10 mouse cellular contexts compared by ENCODE assay signal in genomic region chr5:110376802-110377433, GRCm38 (mm10). TPM values are rescaled to one million over a fixed set of nuclear protein-coding genes. Genes with fewer than 3 reads are reported as not detected.
A peak's percentile ranks its signal among the peaks of the same experiment; 100 is the strongest.
DNase-seq lines count a peak whose midpoint lies in the region; ATAC-seq and TF ChIP-seq lines count a peak whose summit lies in the region.
"Had no signal": no experiment of that assay in that cellular context is flagged by ENCODE, and none has a peak within 500 bp of the region (broad histone marks: within the 10 kb centered on the region; RNA-seq: fewer than 3 reads in every experiment).

No protein-coding gene starts in this region.

- H3K4me2 ChIP-seq in embryonic facial prominence, embryonic 11.5 days (ENCODE audit: low read depth, low read length): no peak overlapping the region
- no peak overlapping the region for H3K4me2 ChIP-seq in heart, postnatal 0 days (ENCODE audit: low read depth, low read length)
- H3K4me2 ChIP-seq in liver, embryonic 15.5 days: no peak overlapping the region
- no peak overlapping the region for H3K4me2 ChIP-seq in neural tube, embryonic 14.5 days (ENCODE audit: low read depth, low read length)
- H3K4me2 ChIP-seq: embryonic facial prominence, embryonic 15.5 days; stomach, embryonic 15.5 days had no signal

- TF ChIP-seq CTCF in heart, postnatal 0 days (IDR thresholded peaks at IDR 0.05; ENCODE audit: low read depth): peak; percentile 83
- TF ChIP-seq CTCF in thymus, adult 2 months (IDR thresholded peaks at IDR 0.05; ENCODE audit: borderline replicate concordance, control insufficient read depth, extremely low read depth, insufficient read depth, low read length, poor library complexity): peak; percentile 86

- no peak overlapping the region for H3K4me3 ChIP-seq in embryonic facial prominence, embryonic 11.5 days (ENCODE audit: low read depth, low read length)
- no peak overlapping the region for H3K4me3 ChIP-seq in heart, postnatal 0 days (ENCODE audit: low read depth, low read length)
- no peak overlapping the region for H3K4me3 ChIP-seq in liver, embryonic 15.5 days (replicated peaks)
- no peak overlapping the region for H3K4me3 ChIP-seq in neural tube, embryonic 14.5 days (ENCODE audit: low read depth, low read length)
- H3K4me3 ChIP-seq in thymus, adult 2 months (ENCODE audit: control insufficient read depth, insufficient read depth, low read length): no peak overlapping the region
- H3K4me3 ChIP-seq: embryonic facial prominence, embryonic 15.5 days; stomach, embryonic 15.5 days had no signal

- peak; percentile 71 for DNase-seq in CD4-positive, CD25-positive, alpha-beta regulatory T cell, adult 2 months (ENCODE audit: low read depth, low spot score)
- DNase-seq in adrenal gland, postnatal 14 days: peak; percentile 85
- DNase-seq in embryonic facial prominence, embryonic 11.5 days (ENCODE audit: low spot score): peak; percentile 79
- DNase-seq in heart, postnatal 0 days (ENCODE audit: low spot score): peak; percentile 35
- peak; percentile 83 to 84 for DNase-seq in kidney, postnatal 4 days
- DNase-seq in thymus, adult 2 months: peak; percentile 77

- no peaks in the 10 kb centered on the region; the same call in 1 of the 2 replicates for H3K4me1 ChIP-seq in embryonic facial prominence, embryonic 11.5 days (ENCODE audit: control insufficient read depth, insufficient read depth, low read length)
- H3K4me1 ChIP-seq in heart, postnatal 0 days (ENCODE audit: control insufficient read depth, insufficient read depth): no peaks in the 10 kb centered on the region
- no peaks in the 10 kb centered on the region for H3K4me1 ChIP-seq in liver, embryonic 15.5 days (replicated peaks)
- H3K4me1 ChIP-seq in neural tube, embryonic 14.5 days (ENCODE audit: control insufficient read depth, insufficient read depth, low read length): no peaks in the 10 kb centered on the region
- H3K4me1 ChIP-seq in thymus, adult 2 months (replicated peaks; ENCODE audit: control insufficient read depth, insufficient read depth, low read length): no peaks in the 10 kb centered on the region
- H3K4me1 ChIP-seq: embryonic facial prominence, embryonic 15.5 days; stomach, embryonic 15.5 days had no signal

- H3K9ac ChIP-seq in embryonic facial prominence, embryonic 11.5 days (replicated peaks; ENCODE audit: low read length): no peak overlapping the region
- H3K9ac ChIP-seq in heart, postnatal 0 days (replicated peaks; ENCODE audit: low read depth, low read length): no peak overlapping the region
- H3K9ac ChIP-seq in liver, embryonic 15.5 days: no peak overlapping the region
- H3K9ac ChIP-seq in neural tube, embryonic 14.5 days (replicated peaks; ENCODE audit: low read depth, low read length): no peak overlapping the region
- H3K9ac ChIP-seq: embryonic facial prominence, embryonic 15.5 days; stomach, embryonic 15.5 days had no signal

- no peak overlapping the region for H3K27ac ChIP-seq in embryonic facial prominence, embryonic 11.5 days (replicated peaks; ENCODE audit: low read depth, low read length)
- H3K27ac ChIP-seq in heart, postnatal 0 days (ENCODE audit: low read depth): no peak overlapping the region
- H3K27ac ChIP-seq in liver, embryonic 15.5 days (replicated peaks): no peak overlapping the region
- no peak overlapping the region for H3K27ac ChIP-seq in neural tube, embryonic 14.5 days (ENCODE audit: low read depth, low read length)
- H3K27ac ChIP-seq in thymus, adult 2 months (ENCODE audit: control insufficient read depth, insufficient read depth, low read length): no peak overlapping the region
- H3K27ac ChIP-seq: embryonic facial prominence, embryonic 15.5 days; stomach, embryonic 15.5 days had no signal

- H3K9me3 ChIP-seq in embryonic facial prominence, embryonic 11.5 days (replicated peaks; ENCODE audit: control insufficient read depth, low read length): no peaks in the 10 kb centered on the region
- no peaks in the 10 kb centered on the region for H3K9me3 ChIP-seq in heart, postnatal 0 days (replicated peaks; ENCODE audit: control insufficient read depth, low read length)
- H3K9me3 ChIP-seq in liver, embryonic 15.5 days (replicated peaks): no peaks in the 10 kb centered on the region
- no peaks in the 10 kb centered on the region for H3K9me3 ChIP-seq in neural tube, embryonic 14.5 days (ENCODE audit: control insufficient read depth, low read length)
- H3K9me3 ChIP-seq: embryonic facial prominence, embryonic 15.5 days; stomach, embryonic 15.5 days had no signal

- H3K27me3 ChIP-seq in embryonic facial prominence, embryonic 11.5 days (ENCODE audit: control insufficient read depth, insufficient read depth, low read length): no peaks in the 10 kb centered on the region
- H3K27me3 ChIP-seq in heart, postnatal 0 days (ENCODE audit: control insufficient read depth, insufficient read depth, low read length): no peaks in the 10 kb centered on the region
- no peaks in the 10 kb centered on the region for H3K27me3 ChIP-seq in liver, embryonic 15.5 days
- H3K27me3 ChIP-seq in neural tube, embryonic 14.5 days (ENCODE audit: control insufficient read depth, insufficient read depth, low read length): no peaks in the 10 kb centered on the region
- no peaks in the 10 kb centered on the region for H3K27me3 ChIP-seq in thymus, adult 2 months (ENCODE audit: control insufficient read depth, insufficient read depth, low read length)
- H3K27me3 ChIP-seq: embryonic facial prominence, embryonic 15.5 days; stomach, embryonic 15.5 days had no signal

- WGBS in embryonic facial prominence, embryonic 11.5 days: 66% methylated on average over 8 of the region's 8 CpGs
- 63% methylated on average over 8 of the region's 8 CpGs for WGBS in heart, postnatal 0 days
- WGBS in liver, embryonic 15.5 days (ENCODE audit: insufficient replicate concordance): 53% methylated on average over 8 of the region's 8 CpGs
- WGBS in neural tube, embryonic 14.5 days: 57% methylated on average over 8 of the region's 8 CpGs
- WGBS in thymus, adult 2 months: 70% methylated on average over 8 of the region's 8 CpGs

- ATAC-seq in embryonic facial prominence, embryonic 11.5 days (replicated peaks; ENCODE audit: insufficient number of reproducible peaks, low FRiP score, low TSS enrichment, low read depth): 0 out of 2 replicates have a peak, but pooled peaks have one; percentile 5
- ATAC-seq in heart, postnatal 0 days (ENCODE audit: insufficient read depth, low read depth): peak; percentile 21; the same call in 1 of the 2 replicates
- ATAC-seq in liver, embryonic 15.5 days (ENCODE audit: insufficient read depth): peak; percentile 21; the same call in 1 of the 2 replicates
- peak; percentile 62; the same call in 1 of the 2 replicates for ATAC-seq in neural tube, embryonic 14.5 days (ENCODE audit: low read depth)

- TF ChIP-seq EP300 in heart, postnatal 0 days (IDR thresholded peaks at IDR 0.05; ENCODE audit: low read depth): no peak

- TF ChIP-seq POLR2A in thymus, adult 2 months (IDR thresholded peaks at IDR 0.05; ENCODE audit: control insufficient read depth, extremely low read depth, insufficient read depth, low read length, poor library complexity): no peak

- peaks cover 11% of the 10 kb centered on the region for H3K36me3 ChIP-seq in embryonic facial prominence, embryonic 11.5 days (replicated peaks; ENCODE audit: control insufficient read depth, insufficient read depth, low read depth, low read length)
- H3K36me3 ChIP-seq in heart, postnatal 0 days (replicated peaks; ENCODE audit: control insufficient read depth, insufficient read depth, low read length): peaks cover 56% of the 10 kb centered on the region
- H3K36me3 ChIP-seq in liver, embryonic 15.5 days (replicated peaks): no peaks in the 10 kb centered on the region; the same call in 1 of the 2 replicates
- H3K36me3 ChIP-seq in neural tube, embryonic 14.5 days (ENCODE audit: control insufficient read depth, insufficient read depth, low read length): peaks cover 34% of the 10 kb centered on the region
- no peaks in the 10 kb centered on the region for H3K36me3 ChIP-seq in thymus, adult 2 months (ENCODE audit: control insufficient read depth, insufficient read depth, low read length)

RNA-seq across cellular contexts. Expression of gene Lrcol1, which starts 32.4 kb away (rescaled TPM):
- total RNA-seq in adrenal gland, postnatal 14 days (2021): not detected in 2 replicates
- not detected in 2 replicates for polyA plus RNA-seq in embryonic facial prominence, embryonic 11.5 days (2014; fragmentation: Nextera tagmentation; extraction: Ambion mirVana)
- not detected in 2 replicates for total RNA-seq in heart, postnatal 0 days (2014; rRNA removed; ENCODE audit: low replicate concordance)
- not detected in 2 replicates for polyA plus RNA-seq in heart, postnatal 0 days (2015; fragmentation: Nextera tagmentation; extraction: Ambion mirVana)
- polyA plus RNA-seq in liver, embryonic 15.5 days (2015; fragmentation: Nextera tagmentation; extraction: Ambion mirVana): not detected in 2 replicates
- polyA plus RNA-seq in neural tube, embryonic 14.5 days (2014; fragmentation: Nextera tagmentation; extraction: Ambion mirVana): not detected in 2 replicates
- polyA plus RNA-seq in thymus, adult 2 months (2012; rRNA removed): 0.28 and 0.73 TPM in 2 replicates
- polyA plus RNA-seq: embryonic facial prominence, embryonic 15.5 days; stomach, embryonic 15.5 days had no signal

RNA-seq across cellular contexts. Expression of gene P2rx2, which starts 33.9 kb away (rescaled TPM):
- total RNA-seq in adrenal gland, postnatal 14 days (2021): 0.48 and 1.2 TPM in 2 replicates
- polyA plus RNA-seq in embryonic facial prominence, embryonic 11.5 days (2014; fragmentation: Nextera tagmentation; extraction: Ambion mirVana): 1.00 and 2.0 TPM in 2 replicates
- total RNA-seq in heart, postnatal 0 days (2014; rRNA removed; ENCODE audit: low replicate concordance): not detected in 2 replicates
- polyA plus RNA-seq in heart, postnatal 0 days (2015; fragmentation: Nextera tagmentation; extraction: Ambion mirVana): not detected in 2 replicates
- 0.09 TPM in 1 of 2 replicates, not detected in the other for polyA plus RNA-seq in liver, embryonic 15.5 days (2015; fragmentation: Nextera tagmentation; extraction: Ambion mirVana)
- polyA plus RNA-seq in neural tube, embryonic 14.5 days (2014; fragmentation: Nextera tagmentation; extraction: Ambion mirVana): 9.0 and 10.0 TPM in 2 replicates
- polyA plus RNA-seq in thymus, adult 2 months (2012; rRNA removed): 0.77 and 0.84 TPM in 2 replicates

Comparison
In these comparisons a context has a peak if more than half of its experiments do, and no peak if none do; other contexts are left out.
1. DNase-seq: peak in every context shown above with its lines; median percentile 85 in adrenal gland, postnatal 14 days; 84 in kidney, postnatal 4 days; 79 in embryonic facial prominence, embryonic 11.5 days; 77 in thymus, adult 2 months; 71 in CD4-positive, CD25-positive, alpha-beta regulatory T cell, adult 2 months; 35 in heart, postnatal 0 days.
2. ATAC-seq: peak in every context shown above with its lines; median percentile 62 in neural tube, embryonic 14.5 days; 21 in heart, postnatal 0 days; 21 in liver, embryonic 15.5 days; 5 in embryonic facial prominence, embryonic 11.5 days.